Mouse (Mus musculus) CH12.LX (cell line): Measurements from ENCODE around the gene Hpse2. TPM values are rescaled to one million over a fixed set of nuclear protein-coding genes. Genes with fewer than 3 reads are reported as not detected.

Source experiments
- DNase-seq: peaks from one replicate; pipeline ENCODE4 v3.0.0-alpha.2; 2013; ENCODE audit errors: extremely low read depth
- H3K27ac ChIP-seq: 2 replicates; pipeline ENCODE4 v1.5.1; 2012; ENCODE audit warnings: low read depth, mild to moderate bottlenecking, control low read depth, moderate library complexity; ENCODE audit not compliant: insufficient read depth
- H3K27me3 ChIP-seq: replicated peaks from 2 replicates; pipeline ENCODE3; 2012; ENCODE audit warnings: inconsistent platforms
- H3K36me3 ChIP-seq, 2 experiments: replicated peaks in 1 of 2; 2 replicates each; pipeline versions ENCODE3 to v1.6.1; 2012; ENCODE audit warnings: inconsistent platforms in 1 of 2, low read length in 1 of 2, mild to moderate bottlenecking in 1 of 2, mixed read lengths in 1 of 2, moderate library complexity in 1 of 2; ENCODE audit not compliant: control insufficient read depth in 1 of 2, insufficient read depth in 1 of 2
- H3K4me1 ChIP-seq, 2 experiments: 2 replicates each; pipeline ENCODE4 v1.6.1; 2012; ENCODE audit warnings: inconsistent platforms in 1 of 2, moderate library complexity in 1 of 2; ENCODE audit not compliant: insufficient read depth in 2 of 2, control insufficient read depth in 1 of 2
- H3K4me2 ChIP-seq: 2 replicates; pipeline ENCODE4 v1.6.1; 2012; ENCODE audit warnings: low read depth, mild to moderate bottlenecking, control low read depth; ENCODE audit not compliant: poor library complexity, insufficient read depth, severe bottlenecking
- H3K4me3 ChIP-seq, 3 experiments: fragments of 150-350 bp in 1 of 3; sonication (generic) in 1 of 3; replicated peaks in 1 of 3; 2 replicates each; pipeline versions ENCODE3 to v1.5.1; 2011 to 2012; ENCODE audit warnings: low read depth in 2 of 3, low read length in 2 of 3, mild to moderate bottlenecking in 2 of 3, moderate library complexity in 2 of 3, control low read depth in 1 of 3, improper control_type of control experiment in 1 of 3, inconsistent platforms in 1 of 3, mixed read lengths in 1 of 3; ENCODE audit not compliant: poor library complexity in 1 of 3
- H3K79me2 ChIP-seq: replicated peaks from 2 replicates; pipeline ENCODE4 v1.6.1; 2012; ENCODE audit warnings: mild to moderate bottlenecking, moderate library complexity; ENCODE audit not compliant: control insufficient read depth, poor library complexity, insufficient read depth, severe bottlenecking; ENCODE audit errors: extremely low read depth
- H3K9ac ChIP-seq: 2 replicates; pipeline ENCODE4 v1.6.1; 2012; ENCODE audit warnings: low read depth, mild to moderate bottlenecking, control low read depth, moderate library complexity; ENCODE audit not compliant: insufficient read depth
- H3K9me3 ChIP-seq: replicated peaks from 2 replicates; pipeline ENCODE3; 2012; ENCODE audit warnings: low read length, inconsistent platforms, mixed read lengths
- CHD2 ChIP-seq: IDR thresholded peaks from 2 replicates; pipeline ENCODE4 v1.6.1; 2011; ENCODE audit warnings: low read length, improper control_type of control experiment
- E2F4 ChIP-seq: IDR thresholded peaks from 2 replicates; pipeline ENCODE4 v1.6.1; 2011; ENCODE audit warnings: low read depth, low read length, improper control_type of control experiment; ENCODE audit not compliant: insufficient replicate concordance
- EP300 ChIP-seq: IDR thresholded peaks from 2 replicates; pipeline ENCODE4 v1.6.1; 2011; ENCODE audit warnings: low read length, improper control_type of control experiment
- GABPA ChIP-seq: IDR thresholded peaks from 2 replicates; pipeline ENCODE4 v1.6.1; 2012; ENCODE audit warnings: low read depth, low read length, improper control_type of control experiment, inconsistent platforms; ENCODE audit not compliant: insufficient replicate concordance
- HCFC1 ChIP-seq: IDR thresholded peaks from 2 replicates; pipeline ENCODE4 v1.6.1; 2012; ENCODE audit warnings: low read depth, mild to moderate bottlenecking, inconsistent platforms, low read length, improper control_type of control experiment
- JUND ChIP-seq: conservative IDR thresholded peaks from 2 replicates; pipeline ENCODE4 v1.6.1; 2011; ENCODE audit warnings: low read depth, low read length, improper control_type of control experiment
- MAZ ChIP-seq: IDR thresholded peaks from 2 replicates; pipeline ENCODE4 v1.6.1; 2012; ENCODE audit warnings: low read depth, mild to moderate bottlenecking, inconsistent platforms, low read length, improper control_type of control experiment, moderate library complexity
- MEF2A ChIP-seq: IDR thresholded peaks from 2 replicates; pipeline ENCODE4 v1.6.1; 2014; ENCODE audit warnings: low read depth, mild to moderate bottlenecking, inconsistent platforms, low read length, improper control_type of control experiment, borderline replicate concordance
- NELFE ChIP-seq: IDR thresholded peaks from 2 replicates; pipeline ENCODE4 v1.6.1; 2011; ENCODE audit warnings: low read depth, low read length, improper control_type of control experiment
- NRF1 ChIP-seq: IDR thresholded peaks from 2 replicates; pipeline ENCODE4 v1.6.1; 2014; ENCODE audit warnings: low read depth, mild to moderate bottlenecking, inconsistent platforms, low read length, improper control_type of control experiment, moderate library complexity
- PAX5 ChIP-seq: IDR thresholded peaks from 2 replicates; pipeline ENCODE4 v1.6.1; 2012; ENCODE audit warnings: low read length, inconsistent platforms, mixed read lengths
- POLR2A ChIP-seq: IDR thresholded peaks from 2 replicates; pipeline ENCODE4 v1.6.1; 2011; ENCODE audit warnings: low read depth, mild to moderate bottlenecking, improper control_type of control experiment, low read length
- POLR2AphosphoS2 ChIP-seq: IDR thresholded peaks from 2 replicates; pipeline ENCODE4 v1.6.1; 2011; ENCODE audit warnings: low read depth, low read length, improper control_type of control experiment
- RCOR1 ChIP-seq: conservative IDR thresholded peaks from 2 replicates; pipeline ENCODE4 v1.6.1; 2012; ENCODE audit warnings: low read depth, mild to moderate bottlenecking, inconsistent platforms, low read length, improper control_type of control experiment
- SIN3A ChIP-seq: IDR thresholded peaks from 2 replicates; pipeline ENCODE4 v1.6.1; 2012; ENCODE audit warnings: low read length, improper control_type of control experiment, inconsistent platforms
- TBP ChIP-seq: conservative IDR thresholded peaks from 2 replicates; pipeline ENCODE4 v1.6.1; 2011; ENCODE audit warnings: low read depth, low read length, improper control_type of control experiment
- UBTF ChIP-seq: IDR thresholded peaks from 2 replicates; pipeline ENCODE4 v1.6.1; 2012; ENCODE audit warnings: low read depth, mild to moderate bottlenecking, inconsistent platforms, low read length, improper control_type of control experiment, moderate library complexity
- USF1 ChIP-seq: IDR thresholded peaks from 2 replicates; pipeline ENCODE4 v1.6.1; 2014; ENCODE audit warnings: low read depth, mild to moderate bottlenecking, inconsistent platforms, low read length, improper control_type of control experiment
- USF2 ChIP-seq: conservative IDR thresholded peaks from 2 replicates; pipeline ENCODE4 v1.6.1; 2011; ENCODE audit warnings: low read depth, low read length, improper control_type of control experiment
- ZC3H11A ChIP-seq: IDR thresholded peaks from 2 replicates; pipeline ENCODE4 v1.6.1; 2012; ENCODE audit warnings: low read depth, mild to moderate bottlenecking, inconsistent platforms, low read length, improper control_type of control experiment
- ZMIZ1 ChIP-seq: IDR thresholded peaks from 2 replicates; pipeline ENCODE4 v1.6.1; 2012; ENCODE audit warnings: low read depth, mild to moderate bottlenecking, inconsistent platforms, low read length, improper control_type of control experiment
- ZNF384 ChIP-seq: IDR thresholded peaks from 2 replicates; pipeline ENCODE4 v1.6.1; 2012; ENCODE audit warnings: low read depth, low read length, improper control_type of control experiment, inconsistent platforms
- dilution Hi-C: fragments of 300-500 bp; cut with MboI; formaldehyde crosslinking; loops from 2 replicates; pipeline ENCODE4 v1.14.3; 2020; ENCODE audit warnings: low sequenced_read_pairs; ENCODE audit not compliant: extremely low pct_unique_long_range_greater_than_20kb, extremely low pct_ligation_motif_present
- in situ Hi-C: fragments of 300-500 bp; cut with MboI; formaldehyde crosslinking; loops from 3 replicates; pipeline ENCODE4 v1.14.3; 2019; ENCODE audit warnings: low sequenced_read_pairs, low pct_ligation_motif_present, low pct_unique_long_range_greater_than_20kb, mixed read lengths
- polyA plus RNA-seq: library from polyadenylated mRNA; unstranded; fragments of >175 nt; gene quantifications from 2 replicates; pipeline ENCODE4 v1.2.1, GENCODE M21; 2012; ENCODE audit warnings: low read depth; ENCODE audit not compliant: insufficient read length
- total RNA-seq, 2 experiments: library from RNA; depleted of rRNA; stranded (reverse); fragments of 300-350 nt in 1 of 2; fragments of >200 nt in 1 of 2; gene quantifications; 2 replicates each; pipeline ENCODE4 v1.2.3; 2012 to 2014

Hpse2 gene
- total and polyA plus RNA-seq, 3 experiments = not detected

GRCm38 (mm10) chr19:42965171-42965570, 423.0 kb downstream of the Hpse2 start:
- in situ Hi-C loops (no loop called here), dilution Hi-C loops (no loop called here)
- DNase-seq = no peak
- Histone ChIP-seq H3K9ac (no peak overlapping the region), H3K4me3 (no peak overlapping the region), H3K4me1 (peaks cover 3 to 10% of the 10 kb centered on the region in 2 experiments; a peak in 3 of 4 replicates), H3K27ac (no peak overlapping the region), H3K9me3 (no peaks in the 10 kb centered on the region), H3K4me2 (no peak overlapping the region)
- TF ChIP-seq CHD2 (no peak), RCOR1 (no peak), PAX5 (no peak), POLR2AphosphoS2 (no peak), MEF2A (no peak), ZNF384 (no peak), ZMIZ1 (no peak), MAZ (no peak), USF2 (no peak), GABPA (no peak), SIN3A (no peak), NRF1 (no peak), JUND (no peak), E2F4 (no peak), POLR2A (no peak)
- TF ChIP-seq, all 38 proteins: peak for 0
- H3K27me3 ChIP-seq = no peaks in the 10 kb centered on the region
- no peaks in the 10 kb centered on the region for H3K36me3 ChIP-seq
- no peaks in the 10 kb centered on the region for H3K79me2 ChIP-seq

GRCm38 (mm10) chr19:42948114-42948636, 440.0 kb downstream of the Hpse2 start:
- Histone ChIP-seq H3K79me2 (no peaks in the 10 kb centered on the region), H3K4me2 (no peak overlapping the region), H3K9ac (no peak overlapping the region), H3K4me1 (peaks cover 0 to 12% of the 10 kb centered on the region in 2 experiments; a peak in 2 of 4 replicates), H3K4me3 (no peak overlapping the region), H3K9me3 (peaks cover 7% of the 10 kb centered on the region), H3K36me3 (no peaks in the 10 kb centered on the region), H3K27me3 (no peaks in the 10 kb centered on the region), H3K27ac (no peak overlapping the region)
- TF ChIP-seq HCFC1 (no peak), EP300 (no peak), NELFE (no peak), TBP (no peak), ZC3H11A (no peak), POLR2AphosphoS2 (no peak), NRF1 (no peak), MAZ (no peak), GABPA (no peak), UBTF (no peak), USF1 (no peak)
- DNase-seq = no peak
- in situ Hi-C loops = no loop called here
- dilution Hi-C loops = no loop called here
